Mouse (Mus musculus) embryonic fibroblast, embryonic 13.5 days (primary cell): ENCODE measurements around the gene Olfr410.

ENCODE experiments used
- CTCF ChIP-seq: IDR thresholded peaks from 2 replicates; pipeline ENCODE4 v1.5.1; 2011; ENCODE audit warnings: mild to moderate bottlenecking, control low read depth, low read length, moderate library complexity, borderline replicate concordance; ENCODE audit not compliant: insufficient read depth
- POLR2A ChIP-seq: IDR thresholded peaks from 2 replicates; pipeline ENCODE4 v1.6.1; 2011; ENCODE audit warnings: low read depth, mild to moderate bottlenecking, control low read depth, low read length, moderate library complexity

DNA sequence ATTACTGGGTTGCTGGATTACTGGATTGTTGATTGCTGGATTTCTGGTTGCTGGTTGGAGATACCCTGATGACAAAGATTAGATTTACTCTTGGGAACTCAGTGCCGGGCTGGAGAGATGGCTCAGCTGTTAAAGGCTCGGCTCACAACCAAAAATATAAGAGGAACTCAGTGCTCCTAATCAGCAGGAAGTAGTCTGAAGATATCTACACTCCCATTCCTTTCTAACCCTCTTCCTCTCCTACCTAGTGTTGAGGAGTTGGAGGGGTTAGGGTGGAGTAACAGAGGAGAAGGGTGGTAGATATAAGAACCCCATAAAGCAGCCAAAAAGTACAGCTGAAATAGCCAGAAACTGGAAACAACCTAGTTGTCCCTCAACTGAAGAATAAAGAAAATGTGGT, 11.8 kb downstream of the Olfr410 start:
- TF ChIP-seq CTCF: no peak
- no peak for TF ChIP-seq POLR2A
